Mouse (Mus musculus) ES-Bruce4 (cell line): ENCODE results near the gene Sept10.

Source experiments
- CTCF ChIP-seq: IDR thresholded peaks from one replicate; pipeline ENCODE4 v1.8.1; 2011; ENCODE audit warnings: low read depth, low read length
- EP300 ChIP-seq: IDR thresholded peaks from 2 replicates; pipeline ENCODE4 v1.6.1; 2011; ENCODE audit warnings: low read depth, low read length; ENCODE audit not compliant: insufficient read depth
- POLR2A ChIP-seq: IDR thresholded peaks from one replicate; pipeline ENCODE4 v1.8.1; 2011; ENCODE audit warnings: low read length; ENCODE audit not compliant: insufficient read depth

GRCm38 (mm10) chr10:59091988-59092387 is 129.7 kb downstream of the Sept10 start:
- no peak for TF ChIP-seq CTCF
- TF ChIP-seq EP300 = no peak
- TF ChIP-seq POLR2A = no peak
